Mouse (Mus musculus): ENCODE data around the gene Pfdn6. TPM values are rescaled to one million over a fixed set of nuclear protein-coding genes. Genes with fewer than 3 reads are reported as not detected.

Gene Pfdn6
- polyA plus RNA-seq, 1 experiment from 2014 or later: 178 TPM

DNA sequence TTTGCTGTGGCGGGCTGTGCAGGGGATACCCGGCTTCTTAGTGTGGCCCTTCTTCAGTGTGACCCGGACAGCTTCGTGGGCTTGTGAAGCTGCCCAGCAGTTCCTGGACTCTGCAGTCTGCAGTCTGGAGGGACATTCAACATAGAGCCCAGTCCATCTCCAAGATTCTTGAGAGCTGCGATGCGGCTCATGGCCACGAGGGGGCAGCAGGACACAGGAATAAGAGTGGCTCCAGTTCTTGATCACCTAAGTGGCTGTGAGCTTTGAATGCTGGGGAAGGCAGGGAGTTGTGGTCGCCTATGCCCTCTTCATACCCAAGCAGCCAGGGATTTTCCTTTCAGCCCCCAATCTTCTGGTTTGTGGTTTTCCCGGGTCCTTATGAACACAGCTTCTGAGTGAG, 28.3 kb upstream of the Pfdn6 start:
- Histone ChIP-seq H3K27ac (no peak overlapping the region), H3K4me1 (no peaks in the 10 kb centered on the region), H3K9ac (no peak overlapping the region), H3K9me3 (no peaks in the 10 kb centered on the region), H3K4me3 (no peak overlapping the region), H3K36me3 (replicated peaks) (0 out of 2 replicates have a peak, but pooled peaks cover 9% of the 10 kb centered on the region), H3K27me3 (replicated peaks) (no peaks in the 10 kb centered on the region), H3K4me2 (no peak overlapping the region)
- ATAC-seq (replicated peaks): peak; percentile 76
- 4% methylated on average over 9 of the region's 9 CpGs for WGBS

DNA sequence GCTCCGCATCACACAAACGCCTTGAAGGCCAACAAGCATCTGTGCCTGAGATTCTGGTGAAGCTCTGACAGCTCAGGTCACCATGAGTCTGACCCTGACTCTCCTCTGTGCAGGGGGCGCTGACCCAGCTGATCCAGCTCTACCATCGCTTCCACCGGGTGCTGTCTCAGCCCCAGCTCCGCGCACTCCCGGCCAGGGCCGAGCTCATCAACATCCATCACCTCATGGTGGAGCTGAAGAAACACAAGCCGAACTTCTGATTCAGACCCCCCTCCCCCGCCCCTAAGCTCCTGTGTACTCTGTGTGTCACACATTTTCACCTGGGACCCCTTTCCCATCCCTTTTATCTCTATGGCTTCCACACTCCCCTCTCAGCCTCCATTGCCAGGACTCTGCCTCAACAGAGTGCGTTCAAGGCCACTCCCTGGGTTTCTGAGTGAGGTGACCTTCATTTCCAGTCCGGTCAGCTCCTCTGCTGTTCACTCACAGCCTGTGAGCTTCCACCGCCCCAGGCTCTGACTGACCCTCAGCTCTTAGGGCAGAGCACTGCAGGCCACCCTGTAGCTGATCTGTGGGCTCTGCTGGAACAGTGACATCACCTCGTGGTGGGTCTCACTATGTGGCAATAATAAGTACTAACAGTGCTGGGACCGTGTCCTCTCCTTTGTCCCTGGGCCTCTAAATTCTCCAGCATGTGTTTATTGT, 25.9 kb upstream of the Pfdn6 start:
- H3K9me3 ChIP-seq: no peaks in the 10 kb centered on the region
- H3K4me3 ChIP-seq: no peak overlapping the region
- 87% methylated on average over 16 of the region's 16 CpGs for WGBS
- no peak overlapping the region for H3K27ac ChIP-seq
- ATAC-seq (replicated peaks): no peak
- peaks cover 21% of the 10 kb centered on the region; the same call in 1 of the 2 replicates for H3K36me3 ChIP-seq (replicated peaks)
- no peaks in the 10 kb centered on the region for H3K4me1 ChIP-seq
- H3K4me2 ChIP-seq: no peak overlapping the region
- H3K9ac ChIP-seq: no peak overlapping the region
- H3K27me3 ChIP-seq (replicated peaks): no peaks in the 10 kb centered on the region

DNA sequence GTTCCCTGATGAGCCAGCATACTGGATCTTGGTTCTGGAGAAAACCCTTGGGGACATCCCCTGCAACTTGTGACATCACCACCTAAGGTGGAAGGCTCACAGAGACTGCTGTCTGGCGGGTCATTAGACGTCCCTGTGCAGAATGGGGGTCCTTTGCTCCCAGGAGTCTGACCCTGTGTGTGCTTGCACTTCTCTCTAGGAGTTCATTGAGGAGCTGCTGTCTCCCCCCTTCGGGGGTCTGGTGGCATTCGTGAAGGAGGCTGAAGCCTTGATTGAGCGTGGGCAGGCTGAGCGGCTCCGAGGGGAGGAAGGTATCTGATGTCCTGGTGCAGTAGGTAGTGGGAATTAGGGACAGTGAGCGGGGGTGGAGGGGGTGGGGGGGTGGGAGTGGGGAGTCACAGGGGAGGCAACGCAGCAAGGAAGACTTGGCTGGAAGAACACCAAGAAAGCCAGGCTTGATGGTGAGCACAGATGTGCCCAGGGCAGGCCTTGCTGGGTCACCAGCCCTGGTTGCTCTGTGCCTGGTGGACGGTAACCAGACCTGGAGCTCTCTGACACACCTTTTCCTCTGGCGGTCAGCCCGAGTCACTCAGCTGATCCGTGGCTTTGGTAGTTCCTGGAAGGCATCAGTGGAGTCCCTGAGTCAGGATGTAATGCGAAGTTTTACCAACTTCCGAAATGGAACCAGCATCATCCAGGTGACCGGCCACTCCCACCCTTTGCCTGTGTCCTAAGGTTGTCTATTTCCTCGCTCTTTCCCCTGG, 25.1 kb upstream of the Pfdn6 start:
- no peak for ATAC-seq (replicated peaks)
- no peaks in the 10 kb centered on the region for H3K27me3 ChIP-seq (replicated peaks)
- no peak overlapping the region for H3K4me3 ChIP-seq
- 91% methylated on average over 17 of the region's 17 CpGs for WGBS
- no peak overlapping the region for H3K9ac ChIP-seq
- no peak overlapping the region for H3K4me2 ChIP-seq
- no peaks in the 10 kb centered on the region for H3K9me3 ChIP-seq
- peaks cover 26% of the 10 kb centered on the region; the same call in 1 of the 2 replicates for H3K36me3 ChIP-seq (replicated peaks)
- H3K27ac ChIP-seq: no peak overlapping the region
- no peaks in the 10 kb centered on the region for H3K4me1 ChIP-seq

DNA sequence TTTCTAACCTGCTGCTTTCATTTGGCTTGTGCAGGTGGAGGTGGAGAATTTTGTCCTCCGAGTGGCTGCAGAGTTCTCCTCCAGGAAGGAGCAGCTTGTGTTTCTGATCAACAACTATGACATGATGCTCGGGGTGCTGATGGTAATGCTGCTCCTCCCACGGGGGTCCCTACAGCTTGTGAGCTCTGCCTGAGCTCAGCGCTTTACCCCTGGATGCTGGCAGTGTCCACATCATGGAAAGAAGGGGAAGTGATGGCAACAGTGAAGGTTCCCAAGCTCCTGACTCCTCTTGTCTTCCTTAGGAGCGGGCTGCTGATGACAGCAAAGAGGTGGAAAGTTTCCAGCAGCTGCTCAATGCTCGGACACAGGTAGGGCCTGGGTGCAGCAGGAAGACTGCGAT, 22.7 kb upstream of the Pfdn6 start:
- Histone ChIP-seq H3K9me3 (no peaks in the 10 kb centered on the region), H3K36me3 (replicated peaks) (peaks cover 44% of the 10 kb centered on the region; the same call in 1 of the 2 replicates), H3K4me2 (no peak overlapping the region), H3K4me3 (no peak overlapping the region), H3K4me1 (0 out of 2 replicates have a peak, but pooled peaks cover 3% of the 10 kb centered on the region), H3K27ac (no peak overlapping the region), H3K27me3 (replicated peaks) (no peaks in the 10 kb centered on the region), H3K9ac (no peak overlapping the region)
- no peak for ATAC-seq (replicated peaks)
- WGBS: 93% methylated on average over 7 of the region's 7 CpGs

DNA sequence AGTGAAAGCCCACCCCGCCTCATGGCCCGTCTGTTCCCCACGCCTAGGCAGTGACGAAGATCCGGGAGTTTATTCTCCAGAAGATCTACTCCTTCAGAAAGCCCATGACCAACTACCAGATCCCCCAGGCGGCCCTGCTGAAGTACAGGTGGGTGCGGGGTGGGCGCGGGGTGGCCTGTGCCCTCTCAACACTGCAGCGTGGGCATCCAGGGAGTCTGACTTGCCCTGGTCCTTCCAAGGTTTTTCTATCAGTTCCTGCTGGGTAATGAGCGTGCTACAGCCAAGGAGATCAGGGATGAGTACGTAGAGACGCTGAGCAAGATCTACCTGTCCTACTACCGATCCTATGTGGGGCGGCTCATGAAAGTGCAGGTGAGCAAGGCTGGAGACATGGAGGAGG, 19.8 kb upstream of the Pfdn6 start:
- Histone ChIP-seq H3K27ac (no peak overlapping the region), H3K27me3 (replicated peaks) (no peaks in the 10 kb centered on the region), H3K9ac (no peak overlapping the region), H3K4me1 (peaks cover 16% of the 10 kb centered on the region), H3K4me2 (no peak overlapping the region), H3K9me3 (no peaks in the 10 kb centered on the region), H3K36me3 (replicated peaks) (peaks cover 37% of the 10 kb centered on the region; the same call in 1 of the 2 replicates), H3K4me3 (no peak overlapping the region)
- WGBS: 93% methylated on average over 15 of the region's 15 CpGs
- no peak for ATAC-seq (replicated peaks)

DNA sequence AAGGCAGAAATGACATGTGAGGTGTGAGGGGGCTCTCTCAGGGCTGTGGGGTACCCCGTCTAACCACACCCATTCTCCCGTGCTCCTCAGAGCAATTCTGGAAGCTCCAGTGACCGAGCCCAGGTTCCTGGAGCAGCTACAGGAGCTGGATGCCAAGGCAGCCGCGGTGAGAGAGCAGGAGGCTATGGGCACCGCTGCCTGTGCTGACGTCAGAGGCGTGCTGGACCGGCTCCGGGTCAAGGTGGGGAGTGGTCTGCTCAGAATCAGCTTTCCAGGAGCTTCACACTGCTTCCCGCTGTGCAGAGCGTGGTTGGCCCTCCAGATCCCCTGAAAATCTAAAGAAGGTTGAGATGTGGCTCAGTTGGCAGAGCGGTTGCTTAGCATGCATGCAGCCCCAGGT, 19.0 kb upstream of the Pfdn6 start:
- 95% methylated on average over 13 of the region's 13 CpGs for WGBS
- Histone ChIP-seq H3K4me3 (no peak overlapping the region), H3K27ac (no peak overlapping the region), H3K9ac (no peak overlapping the region), H3K36me3 (replicated peaks) (peaks cover 35% of the 10 kb centered on the region; the same call in 1 of the 2 replicates), H3K27me3 (replicated peaks) (no peaks in the 10 kb centered on the region), H3K9me3 (no peaks in the 10 kb centered on the region), H3K4me1 (peaks cover 24% of the 10 kb centered on the region), H3K4me2 (no peak overlapping the region)
- ATAC-seq (replicated peaks): no peak

DNA sequence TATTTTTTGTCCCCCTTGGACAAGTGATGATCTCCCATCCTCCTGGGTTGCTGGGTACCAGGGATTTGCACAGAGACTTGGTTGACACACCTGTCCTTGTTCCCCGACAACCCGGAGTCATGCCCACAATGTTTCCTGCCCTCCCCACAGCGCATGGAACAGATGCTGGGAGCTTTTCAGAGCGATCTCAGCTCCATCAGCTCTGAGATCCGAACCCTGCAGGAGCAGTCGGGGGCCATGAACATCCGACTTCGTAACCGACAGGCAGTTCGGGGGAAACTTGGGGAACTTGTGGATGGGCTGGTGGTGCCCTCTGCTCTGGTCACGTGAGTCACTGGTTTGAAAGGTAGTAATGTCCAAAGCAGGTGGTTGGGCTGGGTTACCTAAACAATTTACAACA, 18.3 kb upstream of the Pfdn6 start:
- no peak overlapping the region for H3K4me2 ChIP-seq
- peaks cover 31% of the 10 kb centered on the region for H3K4me1 ChIP-seq
- 96% methylated on average over 11 of the region's 11 CpGs for WGBS
- H3K27me3 ChIP-seq (replicated peaks): no peaks in the 10 kb centered on the region
- no peak overlapping the region for H3K9ac ChIP-seq
- no peaks in the 10 kb centered on the region for H3K9me3 ChIP-seq
- no peak overlapping the region for H3K27ac ChIP-seq
- peaks cover 36% of the 10 kb centered on the region for H3K36me3 ChIP-seq (replicated peaks)
- H3K4me3 ChIP-seq: no peak overlapping the region
- ATAC-seq (replicated peaks): no peak

DNA sequence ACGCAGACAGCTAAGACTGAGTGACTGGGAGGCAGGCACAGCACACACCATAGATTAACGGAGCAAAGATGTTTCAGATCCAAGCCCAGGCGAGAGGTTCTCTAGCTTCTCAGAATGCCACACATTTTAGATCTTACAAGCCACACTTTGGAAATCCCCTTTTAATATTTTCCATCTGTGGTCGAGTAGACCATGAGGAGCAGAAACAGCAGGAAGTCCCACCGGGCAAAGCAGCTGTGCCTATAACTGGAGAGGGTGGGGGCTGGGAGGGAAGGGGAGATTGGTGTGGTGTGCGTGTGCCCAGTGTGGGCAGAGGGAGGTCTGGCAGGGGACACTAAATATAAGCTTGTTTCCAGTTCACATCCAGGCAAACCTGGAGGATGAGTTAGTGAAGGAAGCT, 17.4 kb upstream of the Pfdn6 start:
- H3K4me3 ChIP-seq: no peak overlapping the region
- 91% methylated on average over 6 of the region's 6 CpGs for WGBS
- H3K27me3 ChIP-seq (replicated peaks): no peaks in the 10 kb centered on the region
- H3K9ac ChIP-seq: no peak overlapping the region
- no peaks in the 10 kb centered on the region for H3K9me3 ChIP-seq
- H3K27ac ChIP-seq: no peak overlapping the region
- H3K36me3 ChIP-seq (replicated peaks): peaks cover 36% of the 10 kb centered on the region
- no peak overlapping the region for H3K4me2 ChIP-seq
- peaks cover 41% of the 10 kb centered on the region for H3K4me1 ChIP-seq
- no peak for ATAC-seq (replicated peaks)

DNA sequence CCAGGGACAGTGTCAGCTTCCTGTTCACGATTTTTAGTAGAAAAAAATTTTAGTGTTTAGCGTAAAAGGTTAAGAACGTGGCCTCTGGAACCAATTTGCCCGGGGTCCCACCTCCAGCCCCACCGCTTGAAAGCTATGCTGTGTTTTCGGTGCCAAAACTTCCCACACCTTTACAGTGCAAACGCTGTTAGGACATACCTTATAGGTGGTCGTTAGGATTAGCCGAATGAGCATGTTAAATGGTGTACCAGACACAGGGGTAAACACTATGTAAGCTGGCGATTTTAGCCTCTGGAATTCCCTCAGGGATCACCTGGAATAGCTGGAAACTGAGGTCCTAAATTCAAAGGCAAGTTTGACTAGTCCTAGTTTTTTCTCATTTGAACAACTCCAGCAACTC, 16.2 kb upstream of the Pfdn6 start:
- no peaks in the 10 kb centered on the region for H3K27me3 ChIP-seq (replicated peaks)
- WGBS: 8% methylated on average over 10 of the region's 10 CpGs
- peak overlapping the region; percentile 82 for H3K9ac ChIP-seq
- H3K4me1 ChIP-seq: peaks cover 51% of the 10 kb centered on the region
- no peaks in the 10 kb centered on the region for H3K9me3 ChIP-seq
- H3K27ac ChIP-seq: peak overlapping the region; percentile 94
- H3K4me2 ChIP-seq: peak overlapping the region; percentile 79
- H3K4me3 ChIP-seq: peak overlapping the region; percentile 94
- no peak for ATAC-seq (replicated peaks)
- peaks cover 36% of the 10 kb centered on the region for H3K36me3 ChIP-seq (replicated peaks)

DNA sequence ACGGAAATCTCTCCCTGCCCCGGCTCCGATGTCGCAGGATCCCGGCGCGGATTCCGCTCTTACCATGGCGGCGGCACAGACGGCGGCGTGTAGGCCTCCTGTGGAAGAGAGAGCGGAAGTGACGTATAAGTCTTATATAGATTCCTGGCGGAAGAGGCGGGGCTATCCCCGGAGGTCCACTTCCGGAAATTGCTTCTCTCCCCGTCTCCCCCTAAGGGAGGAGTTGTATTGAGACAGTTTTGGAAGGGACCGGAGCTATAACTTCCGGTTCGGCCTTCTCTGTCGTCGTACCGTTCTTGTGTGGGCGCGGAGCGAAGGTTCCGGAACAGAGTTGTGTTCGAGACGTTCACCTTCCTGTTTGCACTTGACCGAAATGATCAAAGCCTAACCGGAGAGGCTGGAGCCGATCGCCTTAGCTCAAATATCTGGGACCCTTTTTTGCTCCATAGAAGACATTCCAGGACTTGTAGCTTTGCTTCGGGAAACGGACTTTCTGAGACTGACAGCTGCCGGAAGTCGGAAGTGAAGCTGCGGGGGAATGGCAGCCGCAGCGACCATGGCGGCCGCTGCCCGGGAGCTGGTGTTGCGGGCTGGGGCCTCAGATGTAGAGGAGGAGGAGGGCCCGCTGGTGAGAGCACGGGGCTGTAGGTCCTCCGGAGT, 15.5 kb upstream of the Pfdn6 start, which contains the start of the genes Vps52 and Rps18:
Gene Vps52 (plus strand): TSS at position 258 of the 660 bp plus-strand sequence.
Gene Rps18 (minus strand): TSS at position 447 of the 660 bp plus-strand sequence.
- H3K27ac ChIP-seq: peak within 1 kb of the TSS; percentile 94
- peak within 1 kb of the TSS; percentile 94 for H3K4me3 ChIP-seq
- under 1% methylated on average over 50 of the region's 50 CpGs for WGBS
- peak within 1 kb of the TSS; percentile 93 for H3K9ac ChIP-seq
- H3K4me1 ChIP-seq: peaks cover 57% of the 10 kb centered on the region
- H3K27me3 ChIP-seq (replicated peaks): no peaks in the 10 kb centered on the region
- H3K36me3 ChIP-seq (replicated peaks): peaks cover 30% of the 10 kb centered on the region
- H3K9me3 ChIP-seq: no peaks in the 10 kb centered on the region
- peak; percentile 90 for ATAC-seq (replicated peaks)
- H3K4me2 ChIP-seq: peak within 1 kb of the TSS; percentile 83

DNA sequence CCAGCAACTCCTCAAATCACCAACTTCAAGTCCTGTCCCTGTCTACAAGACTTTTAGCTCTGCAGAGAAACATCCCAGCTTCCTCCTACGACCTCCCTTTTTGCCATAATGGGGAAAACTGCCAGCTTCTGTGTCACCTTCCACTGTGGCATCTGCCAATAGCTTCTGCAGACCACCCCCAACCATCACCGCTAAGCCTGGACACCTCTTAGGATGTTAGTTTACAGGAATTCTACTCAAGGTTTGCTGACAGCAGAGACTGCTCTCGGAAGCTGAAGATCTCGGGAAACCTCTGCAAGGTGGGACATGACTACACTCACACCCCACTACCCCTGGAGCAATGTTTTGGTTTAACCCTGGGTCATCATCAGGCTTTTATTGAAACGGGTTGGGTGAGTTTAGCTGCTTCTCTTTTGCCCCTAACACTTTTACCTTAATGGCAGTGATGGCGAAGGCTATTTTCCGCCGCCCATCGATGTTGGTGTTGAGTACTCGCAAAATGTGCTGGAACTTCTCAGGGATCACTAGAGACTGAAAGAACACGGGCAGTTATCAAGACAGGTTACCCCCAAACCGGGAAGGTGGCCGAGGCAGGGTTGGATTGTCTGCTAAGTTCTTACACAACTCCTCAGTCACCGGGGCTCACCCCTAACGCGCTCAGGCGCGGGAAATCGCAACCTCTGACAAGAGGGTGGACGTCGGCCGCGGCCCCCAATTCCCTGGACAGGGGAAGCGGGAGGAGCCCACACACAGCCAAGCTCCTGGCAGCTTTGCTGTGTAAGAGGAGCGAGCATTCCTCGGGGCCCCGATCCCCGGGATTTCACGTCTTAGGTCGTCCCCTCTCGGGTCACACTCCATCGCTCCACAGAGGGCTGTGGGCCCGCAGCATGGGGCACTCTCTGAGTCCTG, 14.8 kb upstream of the Pfdn6 start:
- 1% methylated on average over 33 of the region's 33 CpGs for WGBS
- peak overlapping the region; percentile 94 for H3K4me3 ChIP-seq
- H3K4me1 ChIP-seq: peaks cover 65% of the 10 kb centered on the region
- peak; percentile 61 for ATAC-seq (replicated peaks)
- H3K9ac ChIP-seq: peak overlapping the region; percentile 93
- H3K27me3 ChIP-seq (replicated peaks): no peaks in the 10 kb centered on the region
- H3K27ac ChIP-seq: peak overlapping the region; percentile 87
- H3K36me3 ChIP-seq (replicated peaks): peaks cover 25% of the 10 kb centered on the region
- H3K9me3 ChIP-seq: no peaks in the 10 kb centered on the region
- H3K4me2 ChIP-seq: peak overlapping the region; percentile 83

All from midbrain, embryonic 15.5 days (tissue).